Mouse (Mus musculus): ENCODE measurements around the gene Slc25a45.

The Slc25a45 gene

GRCm38 (mm10) chr19:5840086-5840889 lies 37.3 kb upstream of the Slc25a45 start:
- CTCF ChIA-PET = interaction anchor here (1.8 kb wide), 1 partner anchor 18 kb away, joined by 16 read pairs; no protein-coding TSS in a partner anchor

- CTCF ChIA-PET = interaction anchor here (0.9 to 1.8 kb wide), 2 partner anchors 9 to 19 kb away, joined by 4 to 16 read pairs; no protein-coding TSS in a partner anchor
These were observed 36.7 kb upstream of the Slc25a45 start for GRCm38 (mm10) chr19:5840890-5841388.

- CTCF ChIA-PET = interaction anchor here (0.6 to 1.8 kb wide), 3 partner anchors 9 to 28 kb away, joined by 3 to 16 read pairs (median 4); no protein-coding TSS in a partner anchor
These were observed 36.1 kb upstream of the Slc25a45 start for GRCm38 (mm10) chr19:5841389-5841946.

- CTCF ChIA-PET = interaction anchor here (0.6 to 1.8 kb wide), 4 partner anchors 8 to 241 kb away, joined by 3 to 16 read pairs (median 4); no protein-coding TSS in a partner anchor
These were observed 35.4 kb upstream of the Slc25a45 start for GRCm38 (mm10) chr19:5841999-5842784.

- CTCF ChIA-PET = interaction anchor here (0.7 to 1.1 kb wide), 2 partner anchors 43 to 240 kb away, joined by 3 to 7 read pairs; no protein-coding TSS in a partner anchor
These were observed 34.5 kb upstream of the Slc25a45 start for GRCm38 (mm10) chr19:5842785-5843730.

- CTCF ChIA-PET = interaction anchor here (1.1 kb wide), 1 partner anchor 44 kb away, joined by 7 read pairs; no protein-coding TSS in a partner anchor
These were observed 33.6 kb upstream of the Slc25a45 start for GRCm38 (mm10) chr19:5843781-5844691.

- CTCF ChIA-PET = interaction anchor here (1.0 kb wide), 1 partner anchor 42 kb away, joined by 7 read pairs; no protein-coding TSS in a partner anchor
These were observed 32.7 kb upstream of the Slc25a45 start for GRCm38 (mm10) chr19:5844831-5845318.

GRCm38 (mm10) chr19:5845319-5846135 lies 32.1 kb upstream of the Slc25a45 start:
- CTCF ChIA-PET = interaction anchor here (0.9 to 1.0 kb wide), 2 partner anchors 43 to 59 kb away, joined by 3 to 7 read pairs; no protein-coding TSS in a partner anchor

GRCm38 (mm10) chr19:5846154-5846553 lies 31.5 kb upstream of the Slc25a45 start:
- CTCF ChIA-PET = interaction anchor here (0.9 kb wide), 1 partner anchor 59 kb away, joined by 3 read pairs; no protein-coding TSS in a partner anchor

- CTCF ChIA-PET = interaction anchor here (0.9 to 2.2 kb wide), 2 partner anchors 53 to 60 kb away, joined by 3 to 11 read pairs; no protein-coding TSS in a partner anchor
These were observed 30.9 kb upstream of the Slc25a45 start for GRCm38 (mm10) chr19:5846557-5847305.

GRCm38 (mm10) chr19:5847306-5847796 lies 30.3 kb upstream of the Slc25a45 start:
- CTCF ChIA-PET = interaction anchor here (1.3 to 2.2 kb wide), 2 partner anchors 54 to 60 kb away, joined by 4 to 11 read pairs; no protein-coding TSS in a partner anchor

- CTCF ChIA-PET = interaction anchor here (0.6 to 2.2 kb wide), 6 partner anchors 35 to 61 kb away, joined by 3 to 11 read pairs (median 4); no protein-coding TSS in a partner anchor
These were observed 29.4 kb upstream of the Slc25a45 start for GRCm38 (mm10) chr19:5848032-5848825.

- CTCF ChIA-PET = interaction anchor here (0.6 to 2.4 kb wide), 8 partner anchors 34 to 62 kb away, joined by 3 to 13 read pairs (median 4); no protein-coding TSS in a partner anchor
These were observed 28.6 kb upstream of the Slc25a45 start for GRCm38 (mm10) chr19:5848826-5849672.

- CTCF ChIA-PET = interaction anchor here (0.9 to 2.4 kb wide), 4 partner anchors 8 to 63 kb away, joined by 3 to 13 read pairs (median 4); no protein-coding TSS in a partner anchor
These were observed 27.6 kb upstream of the Slc25a45 start for GRCm38 (mm10) chr19:5849843-5850527.
